Mouse (Mus musculus): ENCODE measurements around the gene Chchd6.

The Chchd6 gene

DNA sequence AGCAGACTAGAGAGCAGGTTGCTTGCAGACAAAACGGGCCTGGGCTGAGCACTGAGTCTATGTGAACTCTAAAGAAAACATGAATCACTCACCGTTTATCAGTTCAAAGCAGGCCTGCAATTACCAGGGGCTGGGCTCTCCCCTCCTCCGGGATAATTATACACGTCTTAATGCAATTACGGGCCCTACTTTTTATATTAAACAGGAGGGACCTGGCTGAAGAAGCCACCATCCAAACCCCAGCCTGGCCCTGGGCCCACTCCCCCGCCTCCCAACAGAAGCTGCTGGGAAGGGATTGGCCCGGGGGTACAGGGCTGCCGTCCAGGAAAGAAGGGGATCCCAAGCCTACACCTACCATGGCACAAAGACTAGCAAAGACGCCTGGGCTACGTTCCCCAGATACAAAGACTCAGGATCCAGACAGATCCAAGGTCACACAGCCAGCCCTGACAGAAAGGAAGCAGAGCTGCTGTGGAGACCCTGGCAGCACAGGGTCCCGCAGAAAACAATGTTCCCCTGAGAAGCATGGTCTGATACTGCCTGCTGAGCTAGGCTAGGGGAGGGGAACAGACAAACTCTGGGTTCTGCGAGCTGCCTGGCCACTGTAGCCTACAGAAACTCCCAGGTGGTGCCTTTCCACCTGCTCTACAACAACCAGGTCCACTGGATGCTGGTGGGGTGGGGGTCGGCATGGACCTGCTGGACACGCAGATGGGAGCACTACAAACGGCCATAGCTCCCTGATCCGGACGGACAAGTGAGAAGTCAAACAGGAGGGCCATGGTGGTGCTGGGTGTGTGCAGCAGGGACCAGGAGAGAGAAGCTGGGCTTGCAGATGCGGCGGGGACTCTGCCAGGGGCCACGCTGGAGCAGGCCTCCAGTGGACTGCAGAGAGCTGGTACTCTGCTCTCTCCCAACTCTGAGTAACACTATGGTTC is 235.4 kb downstream of the Chchd6 start:
- DNase-seq (ENCODE audit: low read depth) = no peak

DNA sequence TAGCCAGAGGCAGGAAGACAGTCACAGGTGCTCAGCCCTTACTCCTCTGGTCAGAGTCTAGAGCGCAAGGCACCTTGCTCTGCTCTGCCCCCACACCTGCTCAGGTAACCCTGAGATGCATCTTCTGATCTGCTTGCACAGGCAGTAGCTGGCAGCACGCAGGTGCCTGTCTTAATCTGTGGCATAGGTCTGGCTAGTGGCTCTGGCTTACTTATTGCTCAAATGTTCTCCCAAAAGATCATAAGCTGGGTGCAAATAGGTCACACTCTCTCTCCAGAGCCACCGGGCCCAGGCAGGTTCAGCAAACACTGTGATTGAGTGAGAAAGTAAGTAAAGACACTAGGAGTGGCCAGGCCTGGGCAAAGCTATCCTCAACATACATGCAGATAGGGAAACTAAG is 236.3 kb downstream of the Chchd6 start:
- DNase-seq (ENCODE audit: low read depth) = no peak

DNA sequence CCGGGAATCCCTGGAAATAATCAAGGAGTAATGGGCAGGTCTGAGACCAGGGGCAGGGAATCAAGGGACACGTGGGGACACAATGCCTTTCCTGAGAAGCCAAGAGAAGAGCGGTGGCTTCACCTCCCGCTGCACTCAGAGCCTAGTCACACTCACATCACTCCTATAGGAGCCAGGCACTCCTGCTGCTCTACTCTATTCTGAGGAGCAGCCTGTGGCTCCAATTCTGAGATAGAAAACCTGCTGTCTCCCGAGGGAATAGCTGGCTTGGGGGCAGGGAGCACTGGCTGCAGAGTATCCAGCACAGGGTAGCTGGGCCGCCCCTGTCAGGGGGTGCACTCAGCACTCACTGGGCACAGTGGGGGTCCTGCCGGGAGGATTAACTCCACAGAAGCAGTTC is 239.8 kb downstream of the Chchd6 start:
- no peak for DNase-seq (ENCODE audit: low read depth)

DNA sequence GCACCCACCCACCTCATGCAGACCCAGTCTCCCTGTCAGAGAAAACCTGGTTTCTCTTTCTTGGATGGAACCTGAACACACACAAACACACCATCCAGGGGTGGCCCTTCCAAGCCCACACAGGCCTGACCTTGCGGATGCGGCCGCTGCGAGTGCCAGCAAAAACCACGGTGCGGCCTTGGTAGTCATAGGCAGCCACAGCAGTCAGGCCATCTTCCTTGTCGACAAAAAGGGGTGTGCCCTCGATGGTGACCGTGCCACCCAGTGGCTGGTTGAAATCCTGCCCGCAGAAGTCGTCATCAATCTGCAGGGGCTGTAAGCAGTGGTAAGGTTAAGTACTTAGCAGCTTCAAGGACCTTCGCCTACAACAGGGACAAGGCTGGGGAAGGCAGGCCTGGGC is 240.7 kb downstream of the Chchd6 start:
- DNase-seq (ENCODE audit: low read depth) = no peak

DNA sequence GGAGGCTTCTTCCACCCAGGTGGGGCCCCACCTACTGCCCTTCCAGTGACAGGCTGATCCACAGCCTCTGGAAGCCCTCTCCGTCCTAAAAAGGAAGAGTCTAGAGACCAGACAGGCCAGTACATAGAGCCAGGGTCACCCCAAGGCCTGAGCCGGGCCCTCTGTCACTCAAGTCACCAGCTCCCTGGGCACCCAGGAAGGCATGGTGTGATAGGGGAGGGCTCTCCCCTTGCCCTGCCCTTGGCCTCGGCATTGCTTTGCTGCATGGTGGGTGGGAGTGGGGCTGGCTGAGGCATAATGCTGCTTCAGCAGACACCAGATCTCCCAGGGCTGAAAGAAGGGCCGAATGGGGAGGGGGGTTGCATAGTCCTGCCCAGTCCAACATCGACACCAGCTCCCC is 241.4 kb downstream of the Chchd6 start:
- no peak for DNase-seq (ENCODE audit: low read depth)

DNA sequence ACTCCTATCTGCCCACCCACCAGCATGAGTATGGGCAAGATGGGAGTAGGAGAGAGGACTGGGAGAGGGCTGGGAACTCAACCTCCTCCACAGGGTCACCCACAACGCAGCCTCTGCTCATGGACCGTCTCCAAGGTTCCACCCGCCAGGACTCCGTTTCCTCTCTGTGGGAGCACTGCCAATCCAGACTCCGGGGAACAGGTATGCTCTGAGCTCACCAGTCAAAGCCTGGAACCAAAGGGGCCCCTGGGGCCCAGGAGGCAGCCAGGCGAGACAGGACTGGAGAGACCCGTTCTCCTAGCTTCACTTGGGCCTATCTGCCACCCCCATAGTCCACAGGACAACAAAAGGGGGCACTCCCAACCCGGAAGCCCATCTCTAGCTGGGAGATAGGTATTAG is 242.4 kb downstream of the Chchd6 start:
- no peak for DNase-seq (ENCODE audit: low read depth)

DNA sequence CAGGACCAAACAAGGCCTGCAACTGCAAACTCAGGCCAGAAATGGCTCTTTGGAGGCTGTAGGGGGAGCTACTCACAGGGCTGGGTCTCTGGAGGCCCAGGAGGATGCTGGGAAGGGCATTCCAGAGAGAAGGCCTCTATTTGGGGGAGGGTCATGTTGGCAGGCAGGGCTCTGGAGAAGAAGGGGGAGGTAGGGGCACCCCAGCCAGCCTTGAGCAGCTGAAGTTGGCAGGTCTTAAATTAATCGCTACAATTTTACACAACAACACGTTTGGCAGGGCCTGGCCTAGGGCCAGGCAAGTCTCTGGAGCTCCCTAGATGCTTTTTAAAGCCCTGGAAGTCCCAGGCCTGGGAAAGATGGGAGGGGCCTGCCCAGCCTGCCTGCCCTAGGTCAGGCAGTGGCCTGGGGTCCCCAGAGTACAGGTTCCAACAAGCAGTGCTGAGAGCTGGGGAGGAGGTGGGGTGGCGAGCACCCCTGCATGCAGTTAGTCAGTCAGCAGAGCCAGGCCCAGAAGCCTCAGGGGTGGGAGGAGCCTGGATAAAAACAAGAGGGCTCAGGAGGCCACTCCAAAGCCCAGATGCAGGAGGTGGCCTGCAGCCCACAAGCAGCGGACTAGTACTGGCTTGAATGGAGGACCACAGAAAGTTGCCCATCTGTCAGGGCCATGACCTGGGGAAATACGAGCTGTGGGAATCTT is 243.9 kb downstream of the Chchd6 start:
- peak; percentile 72 for DNase-seq (ENCODE audit: low read depth)

DNA sequence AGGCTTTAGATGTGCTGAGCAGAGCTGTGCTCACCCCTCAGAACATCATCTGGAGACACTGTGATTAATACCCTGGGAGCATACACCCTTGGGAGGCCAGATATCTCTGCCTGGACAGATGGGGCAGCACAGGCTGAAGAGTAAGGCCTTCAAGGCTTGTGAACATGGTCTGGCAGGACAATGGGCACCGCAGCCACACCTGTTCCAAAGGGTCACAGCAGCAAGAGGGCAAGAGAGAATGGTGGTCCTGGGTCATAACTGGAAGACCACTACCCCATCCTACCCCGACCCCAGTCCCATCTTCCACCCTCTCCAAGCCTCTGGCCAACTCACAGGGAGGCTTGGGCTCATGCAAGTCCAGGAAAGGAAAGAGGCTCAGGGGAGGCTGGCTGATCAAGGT is 244.9 kb downstream of the Chchd6 start:
- no peak for DNase-seq (ENCODE audit: low read depth)

DNA sequence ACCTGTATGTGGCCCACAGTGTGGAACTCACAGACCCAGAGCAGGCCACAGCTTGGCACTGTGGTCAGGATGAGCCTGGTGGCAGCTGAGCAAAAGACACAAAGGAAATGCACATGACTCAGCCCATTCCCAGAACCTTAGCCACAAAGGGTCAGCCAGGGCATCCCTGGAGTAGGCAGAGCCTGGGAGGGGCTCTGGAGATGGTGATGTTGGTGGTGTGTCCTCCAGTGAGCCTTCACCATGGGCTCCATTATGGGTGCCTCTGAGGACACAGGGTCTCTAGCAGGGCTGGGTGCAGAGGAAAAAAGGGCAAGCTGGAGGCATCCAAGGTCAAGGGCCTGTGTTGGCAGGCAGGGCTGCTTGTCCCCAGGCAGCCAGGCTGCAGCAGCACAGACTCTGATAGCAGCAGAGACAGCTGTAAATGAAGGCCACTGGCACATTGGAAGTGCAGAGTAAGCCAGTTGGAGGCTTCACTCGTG is 245.4 kb downstream of the Chchd6 start:
- DNase-seq (ENCODE audit: low read depth) = no peak

DNA sequence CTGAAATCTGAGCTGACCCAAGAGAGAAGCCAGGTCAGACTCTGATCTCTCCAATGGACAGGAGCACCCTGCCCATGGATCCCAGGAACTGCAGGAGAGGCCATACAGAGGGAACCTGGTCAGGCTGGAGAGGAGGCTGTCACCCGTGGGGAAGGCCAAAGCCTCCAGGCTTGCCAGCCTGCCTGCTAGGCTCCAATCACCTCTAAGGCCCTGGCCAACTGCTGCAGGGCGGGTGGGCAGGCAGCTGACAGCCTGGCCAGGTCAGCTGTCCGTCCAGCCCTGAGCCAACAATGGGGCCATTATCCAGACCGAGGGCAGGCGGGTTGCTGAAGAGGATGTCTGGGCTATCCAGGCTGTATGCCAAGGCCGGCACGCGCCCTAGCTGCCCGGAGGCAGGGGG is 247.1 kb downstream of the Chchd6 start:
- peak; percentile 73 for DNase-seq (ENCODE audit: low read depth)

DNA sequence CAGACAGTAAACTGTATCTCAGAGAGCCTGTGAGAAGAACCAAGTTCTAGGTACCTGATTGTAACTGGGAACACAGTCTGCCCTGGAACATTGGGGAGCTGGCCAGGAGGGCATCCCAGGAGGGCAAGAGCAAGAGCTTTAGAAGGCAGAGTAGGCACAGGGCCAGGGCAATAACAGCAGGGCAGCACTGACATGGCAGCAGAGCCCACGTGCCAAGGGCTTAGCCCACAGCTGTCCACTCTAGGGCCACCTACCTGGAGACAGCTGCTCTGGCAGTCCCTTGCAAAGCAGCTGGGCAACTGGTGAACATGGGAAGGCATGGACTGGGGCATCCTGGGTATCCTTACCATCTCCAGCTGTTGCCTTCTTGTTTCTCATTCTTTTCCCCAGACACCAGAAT is 247.7 kb downstream of the Chchd6 start:
- no peak for DNase-seq (ENCODE audit: low read depth)

DNA sequence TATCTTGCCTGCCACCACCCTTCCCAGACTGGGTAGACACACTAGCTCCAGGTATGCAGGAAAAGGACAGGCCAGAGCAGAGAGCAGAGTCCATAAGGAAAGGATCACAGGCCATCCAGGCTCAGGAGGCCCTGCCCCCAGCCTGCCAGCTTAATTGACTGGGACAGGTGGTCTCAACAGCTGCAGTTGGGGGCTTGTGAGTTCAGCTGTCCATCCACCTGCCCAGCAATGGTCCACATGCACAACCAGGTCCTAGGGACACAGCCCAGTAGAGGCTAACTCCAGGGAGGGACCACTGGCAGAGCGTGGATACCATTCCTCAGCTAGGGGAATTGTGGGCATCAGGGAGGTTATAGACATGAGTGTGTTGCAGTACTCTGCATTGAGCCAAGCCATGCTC is 249.6 kb downstream of the Chchd6 start:
- DNase-seq (ENCODE audit: low read depth) = no peak

DNA sequence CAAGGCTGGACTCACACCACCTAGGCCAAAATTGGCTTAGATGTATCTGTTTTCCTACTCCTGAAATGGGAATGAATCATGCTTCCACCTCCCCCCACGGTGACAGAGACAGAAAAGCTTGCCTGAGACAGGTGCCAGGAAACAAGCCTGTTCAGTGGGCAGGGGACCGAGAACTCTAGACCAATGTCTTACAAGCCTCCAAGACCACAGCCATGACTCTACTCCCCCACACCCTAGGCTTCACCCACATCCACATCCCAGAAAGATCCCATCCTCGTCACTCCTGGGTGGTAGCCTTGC is 250.0 kb downstream of the Chchd6 start:
- DNase-seq (ENCODE audit: low read depth) = no peak

DNA sequence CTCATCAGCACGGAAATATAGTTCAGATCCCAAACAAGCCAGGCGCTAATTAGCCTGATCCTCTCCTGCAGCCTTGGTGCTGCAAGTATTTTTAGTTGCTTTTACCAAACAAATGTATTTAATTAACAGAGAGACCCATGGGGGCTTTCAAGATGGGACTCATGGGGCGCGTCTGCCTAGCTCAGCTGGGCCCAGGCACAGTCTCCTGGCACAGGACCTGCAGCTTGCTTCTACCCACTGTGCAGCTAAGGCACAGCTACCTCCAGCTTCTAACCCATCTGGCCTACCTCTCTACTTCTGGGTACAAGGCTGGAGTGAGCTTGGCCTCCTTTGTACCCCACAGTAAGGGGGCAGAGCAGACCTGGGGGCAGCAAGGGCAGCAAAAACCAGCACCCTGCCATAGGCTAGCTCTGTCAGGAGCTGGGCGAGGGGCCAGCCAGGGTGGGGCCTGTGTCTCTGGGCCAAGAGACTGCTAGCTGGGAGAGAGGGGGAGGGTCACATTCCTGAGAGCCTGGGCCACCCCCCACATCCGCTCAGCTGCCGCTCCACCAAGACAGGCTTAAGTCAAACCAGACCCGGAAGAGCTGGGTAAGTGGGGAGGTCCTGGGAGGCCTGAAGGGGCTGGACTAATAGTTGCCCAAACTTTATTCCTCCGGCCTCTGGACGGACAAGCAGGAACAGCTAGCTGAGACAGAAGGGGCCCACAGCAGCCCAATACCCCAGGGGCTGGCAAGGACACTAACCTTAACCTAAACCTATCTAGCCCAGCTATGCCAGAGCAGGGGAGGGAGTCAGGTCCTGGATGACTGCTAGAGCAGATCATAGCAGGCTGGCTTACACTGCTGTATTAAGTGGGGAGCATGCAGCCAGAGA is 250.6 kb downstream of the Chchd6 start:
- DNase-seq (ENCODE audit: low read depth) = peak; percentile 88

DNA sequence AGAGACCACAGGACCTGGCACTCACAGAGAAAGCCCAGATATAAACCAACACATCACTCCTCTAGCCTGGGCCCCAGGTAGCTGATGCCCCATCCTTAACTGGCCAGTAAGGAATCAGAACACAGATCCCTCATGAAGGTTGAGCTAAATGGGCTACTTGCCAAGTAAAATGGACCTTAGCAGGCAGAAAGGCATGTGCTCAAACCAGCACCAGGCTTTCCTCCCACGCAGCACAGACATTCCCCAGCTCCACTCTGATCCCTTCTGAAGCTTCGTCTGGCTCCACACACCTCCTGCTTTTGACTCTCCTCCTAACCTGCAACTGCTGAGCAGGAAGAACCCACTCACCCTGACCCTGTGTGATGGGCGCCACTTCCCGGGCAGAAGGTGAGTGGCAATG is 253.5 kb downstream of the Chchd6 start:
- DNase-seq (ENCODE audit: low read depth) = no peak

DNA sequence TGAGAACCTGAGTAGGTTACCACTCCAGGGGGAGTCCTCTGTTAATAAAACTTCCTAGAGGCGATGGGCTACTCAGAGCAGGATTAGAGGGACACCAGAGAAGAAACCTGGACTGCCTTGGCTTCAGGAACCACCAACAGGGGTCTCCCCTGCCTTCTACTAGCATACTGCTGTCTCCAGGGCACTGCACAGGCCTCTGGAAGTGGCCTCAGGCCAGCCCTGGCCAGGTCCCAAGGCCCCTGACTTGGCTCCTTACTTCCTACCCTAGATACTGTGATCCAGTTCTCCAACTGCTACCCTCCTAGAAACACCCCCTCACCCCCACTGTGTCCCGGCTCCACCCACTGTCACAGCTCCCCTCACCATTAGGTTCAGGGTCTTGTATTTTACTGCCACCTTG is 256.0 kb downstream of the Chchd6 start:
- DNase-seq (ENCODE audit: low read depth) = no peak

DNA sequence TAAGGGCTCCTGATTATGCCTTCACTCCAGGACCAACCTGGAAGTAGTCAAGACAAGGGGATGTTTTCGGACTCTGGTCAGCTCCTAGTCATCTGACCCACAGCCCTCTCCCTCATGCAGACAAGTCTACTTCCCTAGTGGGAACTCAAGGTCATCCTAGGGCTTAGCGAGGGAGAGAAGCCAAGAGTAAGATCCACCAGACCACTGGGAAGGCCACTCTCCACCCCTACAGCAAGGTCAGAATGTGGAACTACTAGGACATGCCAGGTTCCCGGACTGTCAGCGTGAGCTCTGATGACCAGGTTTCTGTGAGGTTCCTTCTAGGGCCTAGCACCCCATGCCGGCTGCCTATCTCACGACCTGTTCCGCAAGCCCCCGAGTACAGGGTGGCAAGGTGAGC is 256.7 kb downstream of the Chchd6 start:
- DNase-seq (ENCODE audit: low read depth) = no peak

DNA sequence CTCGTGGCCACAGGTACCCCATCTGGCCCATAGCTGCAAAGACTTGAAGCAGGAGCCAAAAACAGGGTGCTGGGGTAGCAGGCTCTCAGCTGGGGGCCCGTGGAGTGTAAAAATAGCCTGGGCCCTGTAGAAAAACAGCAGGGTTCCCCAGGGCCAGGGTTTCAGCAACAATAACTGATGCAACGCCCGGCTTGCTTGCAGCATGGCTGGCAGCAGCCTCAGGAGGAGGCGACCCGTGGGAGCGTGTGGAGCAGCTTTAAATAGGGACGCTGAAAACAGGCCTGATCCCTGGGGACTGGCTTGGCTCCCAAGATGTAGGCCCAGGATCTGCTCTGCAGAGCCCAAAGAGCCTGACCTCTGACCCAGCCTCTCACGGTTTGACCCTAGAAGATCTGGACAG is 257.9 kb downstream of the Chchd6 start:
- no peak for DNase-seq (ENCODE audit: low read depth)

DNA sequence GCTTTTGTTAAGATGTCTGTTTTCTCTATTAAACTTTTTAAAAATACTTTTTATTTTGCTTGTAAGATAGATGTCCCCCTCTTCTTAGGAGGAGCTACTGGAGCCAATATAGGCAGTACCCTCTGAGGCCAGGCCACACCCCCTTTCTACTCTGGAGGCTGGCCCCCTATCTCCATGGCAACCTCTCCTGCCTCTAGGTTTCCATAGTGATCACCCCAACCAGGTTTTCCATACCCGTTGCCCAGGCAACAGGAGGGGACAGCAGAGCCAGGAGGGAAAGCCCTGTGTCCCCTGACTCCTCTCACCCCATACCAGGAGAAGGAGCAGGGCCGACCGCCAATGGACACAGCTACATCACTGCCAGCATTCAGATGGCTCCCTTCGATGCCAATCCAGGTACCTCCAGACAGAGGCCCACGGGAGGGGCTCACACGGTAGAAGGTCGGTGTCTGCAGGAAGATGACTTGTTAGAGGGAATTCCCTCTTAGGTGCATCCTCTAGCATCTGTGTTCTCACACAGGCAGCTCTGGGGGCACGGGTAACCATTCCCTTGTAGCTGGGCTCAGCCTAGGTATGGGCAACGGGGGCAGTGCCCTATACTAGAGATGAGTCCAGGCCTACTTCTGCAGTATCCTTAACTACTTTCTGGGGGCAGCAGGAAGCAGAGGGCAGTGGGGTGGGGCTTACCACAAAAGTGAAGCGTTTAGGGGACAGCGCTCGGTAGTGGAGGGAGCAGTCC is 261.3 kb downstream of the Chchd6 start:
- no peak for DNase-seq (ENCODE audit: low read depth)
